Mouse (Mus musculus): ENCODE measurements around the gene Immp2l. TPM values are rescaled to one million over a fixed set of nuclear protein-coding genes. Genes with fewer than 3 reads are reported as not detected.

Immp2l gene
- total RNA-seq, 2 experiments from 2014 or later = 1.3 to 3.5 TPM

GRCm38 (mm10) chr12:41394231-41394630 is 370.3 kb downstream of the Immp2l start:
- no peak for ATAC-seq (replicated peaks; ENCODE audit: low FRiP score, poor library complexity, severe bottlenecking)

GRCm38 (mm10) chr12:41401136-41401535 is 377.2 kb downstream of the Immp2l start:
- ATAC-seq (replicated peaks; ENCODE audit: low FRiP score, poor library complexity, severe bottlenecking) = no peak

GRCm38 (mm10) chr12:41401923-41402322 is 378.0 kb downstream of the Immp2l start:
- ATAC-seq (replicated peaks; ENCODE audit: low FRiP score, poor library complexity, severe bottlenecking) = no peak

GRCm38 (mm10) chr12:41409431-41409830 is 385.5 kb downstream of the Immp2l start:
- ATAC-seq (replicated peaks; ENCODE audit: low FRiP score, poor library complexity, severe bottlenecking) = no peak

DNA sequence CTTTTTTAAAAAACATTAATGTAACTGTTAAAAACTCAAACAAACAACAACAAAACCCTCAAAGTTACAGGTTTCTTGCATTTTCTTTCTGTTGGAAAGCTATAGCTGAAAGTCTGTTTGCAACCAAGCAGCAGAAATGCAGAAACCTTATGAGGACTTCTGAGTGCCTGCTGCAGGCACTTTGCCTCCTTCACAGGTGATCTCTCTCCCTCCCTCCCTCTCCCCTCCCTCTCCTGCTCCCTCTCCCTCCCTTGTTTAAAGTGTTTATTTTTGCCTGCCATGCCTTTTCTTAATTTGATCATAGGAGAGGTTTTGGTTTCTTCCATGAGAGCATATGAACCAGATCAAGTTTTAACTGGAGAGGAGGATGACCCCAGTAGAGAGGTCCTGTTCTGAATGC is 392.7 kb downstream of the Immp2l start:
- ATAC-seq (replicated peaks; ENCODE audit: low FRiP score, poor library complexity, severe bottlenecking) = no peak

GRCm38 (mm10) chr12:41417099-41417498 is 393.2 kb downstream of the Immp2l start:
- no peak for ATAC-seq (replicated peaks; ENCODE audit: low FRiP score, poor library complexity, severe bottlenecking)

- ATAC-seq (replicated peaks; ENCODE audit: low FRiP score, poor library complexity, severe bottlenecking) = no peak
Observed at GRCm38 (mm10) chr12:41417961-41418360, 394.1 kb downstream of the Immp2l start.

DNA sequence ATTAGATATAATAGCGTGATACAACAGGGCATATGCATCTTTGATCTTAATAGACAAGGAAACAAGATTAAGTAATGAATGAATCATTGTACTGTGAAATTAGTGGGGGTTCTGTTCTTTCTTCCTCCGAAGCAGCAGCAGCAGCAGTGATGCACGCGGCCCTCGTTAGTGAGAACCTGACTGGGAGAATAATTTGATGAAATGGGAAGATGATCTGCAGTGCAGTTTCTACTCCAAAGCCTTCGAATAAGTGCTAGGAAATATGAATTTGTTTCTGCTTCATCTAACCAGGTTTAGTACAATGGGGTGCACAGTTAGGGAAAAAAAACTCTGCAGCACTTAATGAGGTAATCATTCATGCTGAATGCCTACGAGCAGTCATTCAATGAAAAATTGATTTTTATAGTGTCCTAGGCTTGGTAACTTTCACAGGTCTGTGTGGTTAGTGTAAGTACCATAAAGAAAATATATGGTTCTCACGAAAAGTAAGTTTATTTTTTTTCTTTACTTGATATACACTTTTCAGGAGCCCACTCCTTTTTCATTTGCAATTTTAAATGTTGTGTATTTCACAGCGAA is 401.3 kb downstream of the Immp2l start:
- ATAC-seq (replicated peaks; ENCODE audit: low FRiP score, poor library complexity, severe bottlenecking) = no peak

DNA sequence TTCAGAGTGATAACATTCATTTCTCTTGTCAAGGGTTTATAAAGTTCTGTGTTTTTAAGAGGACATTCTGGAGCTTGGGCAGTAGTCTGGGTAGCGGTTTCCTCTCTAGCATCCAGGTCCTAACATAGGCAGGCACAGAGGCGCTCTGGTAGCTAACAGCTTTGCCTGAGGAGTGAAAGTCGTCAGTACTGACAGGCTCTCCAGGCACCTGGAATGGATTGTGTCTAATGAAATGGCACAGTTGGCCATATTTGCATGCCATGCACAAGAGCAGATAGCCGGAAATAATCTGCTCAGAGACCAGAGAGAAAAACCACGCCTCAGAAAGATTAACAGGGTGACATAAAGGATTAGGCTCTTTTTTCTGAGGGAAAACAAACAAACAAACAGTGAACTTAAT is 403.6 kb downstream of the Immp2l start:
- ATAC-seq (replicated peaks; ENCODE audit: low FRiP score, poor library complexity, severe bottlenecking) = no peak

- no peak for ATAC-seq (replicated peaks; ENCODE audit: low FRiP score, poor library complexity, severe bottlenecking)
Observed at GRCm38 (mm10) chr12:41428806-41429205, 404.9 kb downstream of the Immp2l start.

- no peak for ATAC-seq (replicated peaks; ENCODE audit: low FRiP score, poor library complexity, severe bottlenecking)
Observed at GRCm38 (mm10) chr12:41436206-41436985, 412.5 kb downstream of the Immp2l start.

- ATAC-seq (replicated peaks; ENCODE audit: low FRiP score, poor library complexity, severe bottlenecking) = no peak
Observed at GRCm38 (mm10) chr12:41438446-41438845, 414.6 kb downstream of the Immp2l start.

DNA sequence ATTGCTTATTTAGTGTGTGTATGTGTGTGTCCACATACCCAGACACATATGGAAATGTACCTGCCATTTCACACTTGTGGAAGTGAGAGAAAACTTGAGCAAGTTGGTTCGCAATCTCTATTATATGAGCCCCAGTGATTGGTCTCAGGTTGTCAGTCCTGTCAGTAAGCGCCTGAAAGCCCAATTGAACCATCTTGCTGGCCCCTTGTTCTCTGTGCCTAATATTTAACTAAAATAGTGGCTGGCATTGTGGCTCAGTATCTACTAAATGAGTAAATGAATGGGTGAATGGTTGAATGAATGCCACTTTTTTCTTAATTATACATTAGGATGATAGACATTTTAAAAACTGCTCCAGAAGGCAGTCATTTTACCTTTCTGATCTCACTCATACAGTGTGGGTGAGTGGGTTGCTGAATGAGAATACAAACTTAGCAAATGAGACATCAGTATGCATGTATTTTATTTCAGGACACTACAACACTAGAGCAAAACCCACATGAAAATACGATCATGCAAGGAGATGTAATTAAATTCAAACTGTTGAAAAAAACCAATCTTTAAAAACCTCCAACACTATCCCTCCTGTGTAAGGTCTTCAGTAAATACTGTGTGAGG is 444.6 kb downstream of the Immp2l start:
- no peak for ATAC-seq (replicated peaks; ENCODE audit: low FRiP score, poor library complexity, severe bottlenecking)

DNA sequence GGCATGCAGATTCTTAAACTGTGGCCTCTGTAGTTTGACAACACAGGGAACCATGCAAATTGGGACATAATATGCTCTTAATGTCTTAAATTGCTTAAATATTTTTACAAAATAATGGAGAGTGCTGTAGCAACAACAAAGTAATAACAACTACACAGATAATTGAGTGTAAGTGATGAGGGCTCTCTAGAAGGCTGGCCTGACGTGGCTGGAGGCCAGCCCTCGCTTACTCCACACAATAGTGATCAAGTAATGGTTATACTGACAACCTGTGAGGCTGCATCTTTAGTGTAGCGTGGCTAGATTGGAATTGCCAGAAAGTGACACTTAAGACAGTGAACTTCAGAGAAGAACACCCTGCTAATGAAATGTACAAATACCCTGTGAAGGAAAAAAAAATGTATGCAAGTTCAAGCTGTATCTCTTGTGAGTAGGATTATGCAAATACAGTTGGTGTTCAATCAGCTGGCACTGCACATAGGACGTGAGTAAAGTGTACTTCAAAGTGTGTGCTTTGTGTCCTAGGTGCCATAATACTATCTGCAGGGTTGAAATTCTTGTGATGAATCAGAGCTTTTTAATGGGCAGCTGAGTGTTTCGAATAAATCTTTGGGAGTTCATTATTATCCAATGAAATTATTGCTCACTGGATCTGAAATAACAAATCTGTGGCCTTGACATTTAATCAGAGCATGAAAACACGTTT is 445.4 kb downstream of the Immp2l start:
- ATAC-seq (replicated peaks; ENCODE audit: low FRiP score, poor library complexity, severe bottlenecking) = no peak

DNA sequence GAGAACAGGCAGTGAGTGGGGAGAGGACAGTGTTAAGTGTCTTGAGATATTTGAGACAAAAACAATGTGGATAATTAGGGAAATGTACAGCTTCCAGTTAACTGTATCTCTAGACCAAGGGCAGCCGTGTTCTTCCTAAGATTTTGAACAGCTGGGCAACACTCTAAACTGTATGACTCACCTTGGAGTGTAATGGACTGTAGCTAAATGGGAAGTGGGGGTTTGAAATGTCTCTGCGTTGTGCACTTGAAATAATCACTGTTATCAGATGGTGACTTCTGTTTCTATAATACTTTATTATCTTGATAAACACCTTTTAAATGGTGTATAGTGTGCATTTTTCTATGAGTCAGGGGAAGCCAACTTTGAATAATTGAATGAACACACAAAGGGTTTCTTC is 457.6 kb downstream of the Immp2l start:
- no peak for ATAC-seq (replicated peaks; ENCODE audit: low FRiP score, poor library complexity, severe bottlenecking)

GRCm38 (mm10) chr12:41483091-41483592 is 459.3 kb downstream of the Immp2l start:
- no peak for ATAC-seq (replicated peaks; ENCODE audit: low FRiP score, poor library complexity, severe bottlenecking)

GRCm38 (mm10) chr12:41483593-41484451 is 459.9 kb downstream of the Immp2l start:
- ATAC-seq (replicated peaks; ENCODE audit: low FRiP score, poor library complexity, severe bottlenecking) = no peak

- ATAC-seq (replicated peaks; ENCODE audit: low FRiP score, poor library complexity, severe bottlenecking) = no peak
Observed at GRCm38 (mm10) chr12:41484689-41485511, 461.0 kb downstream of the Immp2l start.

Data from erythroblast, adult 5-6 weeks (primary cell).